Mouse (Mus musculus) intestine, embryonic 16.5 days (tissue): ENCODE data around the gene Chil4. TPM values are rescaled to one million over a fixed set of nuclear protein-coding genes. Genes with fewer than 3 reads are reported as not detected.
"Not testable (repeated sequence)": the region's sequence is repeated elsewhere in the genome, so short reads cannot be mapped to it uniquely, and the experiment has no call there.

Experiments
- ATAC-seq: fragments of 200-750 bp; cut with Nextera tagmentation; 2 replicates; pipeline ENCODE4 v1.8.0; 2017; ENCODE audit warnings: moderate TSS enrichment, moderate library complexity
- H3K27ac ChIP-seq: fragments of 300-500 bp; sonication (generic); 2 replicates; pipeline ENCODE4 v1.5.1; 2014; ENCODE audit warnings: mild to moderate bottlenecking, low read length
- H3K27me3 ChIP-seq: fragments of 300-500 bp; sonication (generic); replicated peaks from 2 replicates; pipeline ENCODE4 v1.6.1; 2014; ENCODE audit warnings: low read length, control low read depth, mixed read lengths; ENCODE audit not compliant: control insufficient read depth, insufficient read depth
- H3K36me3 ChIP-seq: fragments of 300-500 bp; sonication (generic); 2 replicates; pipeline ENCODE4 v1.6.1; 2014; ENCODE audit warnings: low read length, control low read depth; ENCODE audit not compliant: control insufficient read depth, insufficient read depth
- H3K4me1 ChIP-seq: fragments of 300-500 bp; sonication (generic); 2 replicates; pipeline ENCODE4 v1.6.1; 2014; ENCODE audit warnings: low read length, control low read depth, mixed read lengths; ENCODE audit not compliant: control insufficient read depth, insufficient read depth
- H3K4me2 ChIP-seq: fragments of 300-500 bp; sonication (generic); 2 replicates; pipeline ENCODE4 v1.6.1; 2014; ENCODE audit warnings: low read depth, low read length, control low read depth
- H3K4me3 ChIP-seq: fragments of 300-500 bp; sonication (generic); 2 replicates; pipeline ENCODE4 v1.5.1; 2014; ENCODE audit warnings: mild to moderate bottlenecking, low read length
- H3K9ac ChIP-seq: fragments of 300-500 bp; sonication (generic); 2 replicates; pipeline ENCODE4 v1.6.1; 2014; ENCODE audit warnings: low read depth, low read length
- H3K9me3 ChIP-seq: fragments of 300-500 bp; sonication (generic); 2 replicates; pipeline ENCODE4 v1.6.1; 2016; ENCODE audit warnings: low read length, control low read depth; ENCODE audit not compliant: control insufficient read depth
- WGBS: fragments of 180-500 bp; shearing (Covaris S2); extraction: QIAGEN DNeasy Blood & Tissue Kit; methylation state at CpG from one replicate; pipeline ENCODE4 v1.1.7; 2014; 5-methylcytosine and 5-hydroxymethylcytosine counted together
- polyA plus RNA-seq: library from polyadenylated mRNA; unstranded; fragments of >200 nt; fragmentation: Nextera tagmentation; extraction: Ambion mirVana; gene quantifications from 2 replicates; pipeline ENCODE4 v1.2.1, GENCODE M21; 2015

Gene Chil4
- polyA plus RNA-seq, 1 experiment from 2014 or later = not detected

- H3K4me1 ChIP-seq = no peaks in the 10 kb centered on the region
These were observed 2.4 kb upstream of the Chil4 start for GRCm38 (mm10) chr3:106221625-106222265.

DNA sequence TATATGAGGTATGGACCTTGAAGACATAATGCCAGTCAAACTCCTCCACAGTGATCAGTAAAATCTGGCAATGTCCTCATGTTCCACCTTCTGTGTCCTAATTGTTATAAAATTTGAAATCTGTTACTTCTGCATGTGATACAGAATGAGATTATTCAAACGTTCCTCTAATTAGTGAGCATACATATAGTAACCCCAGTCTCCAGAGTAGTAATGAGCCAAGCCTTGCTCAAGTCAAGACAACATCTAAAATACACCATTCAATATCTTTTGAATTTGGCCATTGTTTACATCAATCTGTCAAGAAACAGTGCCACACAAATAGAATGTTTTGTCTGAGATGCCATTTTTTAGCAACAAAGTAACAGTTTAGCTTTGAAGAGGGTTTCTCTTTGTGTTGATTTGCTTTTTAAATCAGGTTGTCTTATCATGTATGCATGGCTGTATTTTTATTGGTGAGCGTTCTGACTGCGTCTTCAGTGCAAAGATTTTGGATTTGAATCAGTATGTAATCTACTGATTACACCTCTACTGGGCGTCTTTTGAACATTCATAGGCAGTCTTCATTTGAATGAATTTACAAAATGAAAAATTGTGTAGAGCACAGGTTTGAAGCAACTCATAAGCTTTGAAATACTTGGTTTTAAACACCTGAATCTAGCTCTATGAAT lies 888 bp downstream of the Chil4 start:
- H3K9me3 ChIP-seq, ATAC-seq, H3K9ac ChIP-seq, H3K4me2 ChIP-seq, H3K27me3 ChIP-seq, H3K4me1 ChIP-seq, H3K4me3 ChIP-seq, H3K36me3 ChIP-seq, H3K27ac ChIP-seq: not testable (repeated sequence)
- 80% methylated on average over 4 of the region's 4 CpGs for WGBS

More at GRCm38 (mm10) chr3:106221625-106222265, 2.4 kb upstream of the Chil4 start:
- no peak overlapping the region for H3K4me2 ChIP-seq
- no peak overlapping the region for H3K4me3 ChIP-seq
- H3K9ac ChIP-seq = no peak overlapping the region
- ATAC-seq = no peak
- no peak overlapping the region for H3K27ac ChIP-seq
- 88% methylated on average over 1 of the region's 1 CpGs for WGBS
- H3K36me3 ChIP-seq = no peaks in the 10 kb centered on the region
- H3K9me3 ChIP-seq = peaks cover 7% of the 10 kb centered on the region
- no peaks in the 10 kb centered on the region for H3K27me3 ChIP-seq

GRCm38 (mm10) chr3:106198030-106198429 lies 21.3 kb downstream of the Chil4 start:
- not testable (repeated sequence) for H3K4me1 ChIP-seq, H3K27me3 ChIP-seq, H3K9ac ChIP-seq, H3K9me3 ChIP-seq, H3K4me3 ChIP-seq, H3K36me3 ChIP-seq, H3K27ac ChIP-seq, H3K4me2 ChIP-seq, ATAC-seq
- 62% methylated on average over 1 of the region's 1 CpGs for WGBS

GRCm38 (mm10) chr3:106197246-106197645 lies 22.1 kb downstream of the Chil4 start:
- not testable (repeated sequence) for H3K4me1 ChIP-seq, ATAC-seq, H3K9ac ChIP-seq, H3K9me3 ChIP-seq, H3K4me2 ChIP-seq, H3K36me3 ChIP-seq, H3K27me3 ChIP-seq, H3K27ac ChIP-seq, H3K4me3 ChIP-seq
- WGBS = 60% methylated on average over 2 of the region's 2 CpGs

DNA sequence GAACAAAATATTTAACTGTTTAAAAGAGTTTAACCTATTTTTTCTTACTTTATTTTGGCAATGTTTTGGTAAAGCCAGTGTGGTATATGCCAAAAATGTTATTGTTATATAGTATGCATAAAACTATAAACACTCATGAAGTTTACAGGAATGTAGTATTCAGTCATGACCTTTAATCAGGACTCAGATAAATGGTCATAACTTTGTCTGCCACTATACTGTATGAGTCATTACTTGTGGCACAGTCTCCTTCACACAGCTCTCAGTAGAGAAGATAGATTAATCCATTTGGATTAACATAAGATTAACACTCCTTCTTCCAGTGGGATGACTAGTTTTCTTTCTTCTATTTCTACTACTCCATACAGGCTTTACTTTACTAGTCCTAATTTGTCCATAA lies 23.0 kb downstream of the Chil4 start:
- Histone ChIP-seq H3K36me3 (no peaks in the 10 kb centered on the region), H3K27ac (no peak overlapping the region), H3K4me1 (no peaks in the 10 kb centered on the region), H3K27me3 (no peaks in the 10 kb centered on the region), H3K4me3 (no peak overlapping the region), H3K9ac (no peak overlapping the region), H3K9me3 (peaks cover 4% of the 10 kb centered on the region; the same call in 1 of the 2 replicates), H3K4me2 (no peak overlapping the region)
- ATAC-seq = no peak

GRCm38 (mm10) chr3:106195486-106195885 lies 23.8 kb downstream of the Chil4 start:
- ATAC-seq = no peak
- Histone ChIP-seq H3K4me3 (no peak overlapping the region), H3K4me1 (no peaks in the 10 kb centered on the region), H3K9ac (no peak overlapping the region), H3K4me2 (no peak overlapping the region), H3K36me3 (no peaks in the 10 kb centered on the region), H3K27ac (no peak overlapping the region), H3K9me3 (peaks cover 4% of the 10 kb centered on the region; the same call in 1 of the 2 replicates), H3K27me3 (no peaks in the 10 kb centered on the region)
- 90% methylated on average over 12 of the region's 12 CpGs for WGBS

GRCm38 (mm10) chr3:106187991-106188390 lies 31.3 kb downstream of the Chil4 start:
- WGBS = 79% methylated on average over 2 of the region's 2 CpGs
- ATAC-seq = no peak
- H3K9me3 ChIP-seq = peaks cover 3% of the 10 kb centered on the region; the same call in 1 of the 2 replicates

DNA sequence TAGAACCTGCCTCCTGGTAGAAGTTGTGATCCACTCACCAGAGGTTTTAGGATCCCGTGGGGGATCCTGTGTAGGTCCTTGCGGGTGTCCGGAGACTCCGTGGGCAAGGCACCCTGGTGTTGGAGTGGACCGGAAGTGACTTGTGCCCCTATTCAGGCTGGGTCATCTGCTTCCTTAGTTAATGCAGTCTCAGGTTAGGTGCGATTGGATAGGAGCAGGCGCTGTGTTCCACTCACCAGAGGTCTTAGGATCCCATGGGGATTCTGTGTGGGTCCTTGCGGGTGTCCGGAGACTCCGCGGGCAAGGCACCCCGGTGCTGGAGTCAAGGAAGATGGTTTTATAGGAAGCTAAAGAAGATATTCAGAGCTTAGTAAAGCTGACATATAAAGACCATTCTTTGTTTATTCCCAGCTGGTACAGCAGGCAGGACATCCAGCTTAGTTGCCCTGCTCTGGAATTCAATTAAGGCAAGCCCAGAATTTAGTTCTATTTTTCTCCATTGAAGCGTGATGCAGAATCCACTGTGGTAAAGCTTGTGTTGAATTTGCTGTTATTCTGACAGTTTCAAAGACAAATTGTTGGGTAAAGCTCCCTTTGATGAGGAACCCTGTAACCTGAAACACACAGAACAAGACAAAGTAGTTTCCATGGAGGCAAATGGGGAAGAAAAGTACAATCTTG lies 41.7 kb downstream of the Chil4 start:
- WGBS = 87% methylated on average over 13 of the region's 13 CpGs
- ATAC-seq = no peak
- H3K9ac ChIP-seq = no peak overlapping the region

More at GRCm38 (mm10) chr3:106187991-106188390, 31.3 kb downstream of the Chil4 start:
- Histone ChIP-seq H3K4me2 (no peak overlapping the region), H3K9ac (no peak overlapping the region), H3K27ac (no peak overlapping the region), H3K27me3 (no peaks in the 10 kb centered on the region), H3K36me3 (no peaks in the 10 kb centered on the region), H3K4me3 (no peak overlapping the region), H3K4me1 (no peaks in the 10 kb centered on the region)

DNA sequence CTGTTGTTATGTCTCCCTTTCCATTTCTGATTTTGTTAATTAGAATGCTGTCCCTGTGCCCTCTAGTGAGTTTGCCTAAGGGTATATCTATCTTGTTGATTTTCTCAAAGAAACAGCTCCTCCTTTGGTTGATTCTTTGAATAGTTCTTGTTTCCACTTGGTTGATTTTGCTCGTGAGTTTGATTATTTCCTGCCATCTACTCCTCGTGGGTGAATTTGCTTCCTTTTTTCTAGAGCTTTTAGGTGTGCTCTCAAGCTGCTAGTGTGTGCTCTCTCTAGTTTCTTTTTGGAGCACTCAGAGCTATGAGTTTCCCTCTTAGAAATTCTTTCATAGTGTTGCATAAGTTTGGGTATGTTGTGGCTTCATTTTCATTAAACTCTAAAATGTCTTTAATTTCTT lies 44.3 kb downstream of the Chil4 start:
- not testable (repeated sequence) for H3K9me3 ChIP-seq, ATAC-seq, H3K4me1 ChIP-seq, H3K27me3 ChIP-seq, H3K9ac ChIP-seq, H3K36me3 ChIP-seq, H3K4me2 ChIP-seq, H3K27ac ChIP-seq, H3K4me3 ChIP-seq
- 65% methylated on average over 2 of the region's 2 CpGs for WGBS

More for the DNA sequence above, 41.7 kb downstream of the Chil4 start:
- no peaks in the 10 kb centered on the region for H3K36me3 ChIP-seq
- H3K9me3 ChIP-seq = no peaks in the 10 kb centered on the region; the same call in 1 of the 2 replicates
- no peaks in the 10 kb centered on the region for H3K4me1 ChIP-seq
- no peak overlapping the region for H3K4me3 ChIP-seq
- no peaks in the 10 kb centered on the region for H3K27me3 ChIP-seq
- no peak overlapping the region for H3K4me2 ChIP-seq
- H3K27ac ChIP-seq = no peak overlapping the region
